Mouse (Mus musculus): ENCODE measurements around the gene Sumo1. TPM values are rescaled to one million over a fixed set of nuclear protein-coding genes. Genes with fewer than 3 reads are reported as not detected.

The Sumo1 gene
- polyA plus RNA-seq (2015; fragmentation: Nextera tagmentation; extraction: Ambion mirVana) = 402 and 414 TPM in 2 replicates

DNA sequence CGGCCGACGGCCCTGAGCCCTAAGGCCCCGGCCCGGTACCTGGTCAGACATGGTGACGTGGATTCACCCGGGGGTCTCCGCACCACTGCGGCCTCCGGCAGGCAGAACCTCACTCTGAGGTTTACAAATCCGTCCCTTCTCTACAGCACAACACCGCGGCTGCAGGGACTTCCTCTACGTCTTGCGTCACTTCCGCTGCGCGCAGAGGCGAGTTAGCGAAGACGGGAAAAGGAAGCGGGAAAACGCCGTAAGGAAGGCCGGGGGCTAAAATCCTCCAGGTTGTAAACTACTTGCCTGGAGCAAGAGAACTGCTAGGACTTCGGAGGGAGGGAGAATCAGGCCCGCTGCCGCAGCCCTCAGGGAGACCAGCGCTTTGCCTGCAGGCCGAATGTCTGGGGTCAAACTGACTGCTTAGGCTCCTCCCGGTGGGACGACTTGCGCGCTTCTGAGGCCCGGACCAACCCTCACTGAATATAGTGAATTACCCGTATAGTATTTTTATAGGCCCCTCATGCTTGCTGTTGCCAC, at the start of gene Sumo1:
Gene Sumo1, minus strand, starts transcription at position 194 of the 528 bp plus-strand sequence.
- WGBS = under 1% methylated on average over 36 of the region's 36 CpGs
- no peaks in the 10 kb centered on the region for H3K27me3 ChIP-seq
- no peaks in the 10 kb centered on the region for H3K9me3 ChIP-seq
- peak; percentile 97 for ATAC-seq (ENCODE audit: low read depth)
- peaks cover 29% of the 10 kb centered on the region for H3K4me1 ChIP-seq (replicated peaks)
- peak within 1 kb of the TSS; percentile 91 for H3K27ac ChIP-seq (replicated peaks)
- peak within 1 kb of the TSS; percentile 99 for H3K4me3 ChIP-seq
- H3K36me3 ChIP-seq = no peaks in the 10 kb centered on the region
- peak within 1 kb of the TSS; percentile 87 for H3K4me2 ChIP-seq
- H3K9ac ChIP-seq = peak within 1 kb of the TSS; percentile 99

DNA sequence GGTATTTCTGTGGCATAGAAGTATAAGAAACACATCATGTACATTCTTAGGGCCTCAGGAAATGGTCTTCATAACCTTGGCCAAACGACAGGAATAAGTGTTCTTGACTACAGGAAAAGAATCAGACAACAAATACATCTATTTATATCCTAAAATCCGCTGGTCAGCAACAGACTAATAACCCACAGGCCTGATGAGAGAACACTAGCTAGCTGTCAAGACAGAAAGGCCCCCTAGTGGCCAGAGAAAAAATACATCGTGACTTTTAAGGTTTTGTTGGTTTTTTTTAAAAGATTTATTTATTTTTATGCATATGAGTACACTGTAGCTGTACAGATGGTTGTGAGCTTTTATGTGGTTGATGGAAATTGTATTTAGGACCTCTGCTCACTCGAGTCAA, 49.3 kb upstream of the Sumo1 start:
- no peak for ATAC-seq (ENCODE audit: low read depth)
- Histone ChIP-seq H3K9ac (no peak overlapping the region), H3K9me3 (no peaks in the 10 kb centered on the region), H3K27ac (replicated peaks) (no peak overlapping the region), H3K27me3 (no peaks in the 10 kb centered on the region), H3K4me1 (replicated peaks) (no peaks in the 10 kb centered on the region), H3K4me3 (no peak overlapping the region), H3K4me2 (no peak overlapping the region), H3K36me3 (peaks cover 44% of the 10 kb centered on the region)
- 62% methylated on average over 4 of the region's 4 CpGs for WGBS

DNA sequence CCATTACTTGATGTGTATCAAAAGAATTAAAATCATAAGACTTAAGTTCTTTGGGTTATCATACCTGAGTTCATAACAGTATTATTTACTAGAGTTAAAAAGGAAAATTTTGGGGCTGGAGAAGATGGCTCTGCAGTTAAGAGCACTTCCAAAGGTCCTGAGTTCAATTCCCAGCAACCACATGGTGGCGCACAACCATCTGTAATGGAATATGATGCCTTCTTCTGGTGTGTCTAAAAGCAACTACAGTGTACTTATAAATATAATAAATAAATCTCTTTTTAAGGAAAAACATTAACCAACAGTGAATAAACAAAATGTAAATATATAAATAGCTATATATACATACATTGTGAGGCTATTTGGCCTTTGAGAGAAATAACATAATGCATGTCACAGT, 31.1 kb upstream of the Sumo1 start:
- no peak overlapping the region for H3K9ac ChIP-seq
- H3K27me3 ChIP-seq = no peaks in the 10 kb centered on the region
- H3K36me3 ChIP-seq = peaks cover 78% of the 10 kb centered on the region
- WGBS = 98% methylated on average over 1 of the region's 1 CpGs
- H3K4me3 ChIP-seq = no peak overlapping the region
- ATAC-seq (ENCODE audit: low read depth) = no peak
- no peaks in the 10 kb centered on the region for H3K4me1 ChIP-seq (replicated peaks)
- no peaks in the 10 kb centered on the region for H3K9me3 ChIP-seq
- H3K27ac ChIP-seq (replicated peaks) = no peak overlapping the region
- H3K4me2 ChIP-seq = no peak overlapping the region

DNA sequence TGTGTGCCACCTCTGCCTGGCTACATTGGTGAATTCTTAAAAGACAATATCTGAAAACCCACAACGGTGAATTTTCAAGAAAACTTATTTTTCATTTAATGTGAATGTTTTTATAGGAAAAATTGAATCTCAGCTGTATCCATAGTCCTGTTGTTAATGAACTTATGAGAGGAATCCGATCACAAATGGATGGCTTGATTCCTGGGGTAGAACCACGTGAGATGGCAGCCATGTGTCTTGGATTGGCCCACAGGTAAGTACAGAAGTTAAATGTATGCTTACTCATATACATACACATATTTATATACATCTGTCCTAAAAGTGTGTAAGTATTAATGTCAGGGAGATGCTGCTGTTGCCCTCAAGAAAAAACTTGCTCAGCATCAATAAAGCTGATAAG, 27.6 kb upstream of the Sumo1 start:
- H3K4me1 ChIP-seq (replicated peaks) = no peaks in the 10 kb centered on the region
- H3K4me2 ChIP-seq = no peak overlapping the region
- H3K27me3 ChIP-seq = no peaks in the 10 kb centered on the region
- WGBS = 96% methylated on average over 3 of the region's 3 CpGs
- no peak overlapping the region for H3K9ac ChIP-seq
- no peaks in the 10 kb centered on the region for H3K9me3 ChIP-seq
- no peak overlapping the region for H3K4me3 ChIP-seq
- no peak overlapping the region for H3K27ac ChIP-seq (replicated peaks)
- ATAC-seq (ENCODE audit: low read depth) = no peak
- H3K36me3 ChIP-seq = peaks cover 80% of the 10 kb centered on the region

DNA sequence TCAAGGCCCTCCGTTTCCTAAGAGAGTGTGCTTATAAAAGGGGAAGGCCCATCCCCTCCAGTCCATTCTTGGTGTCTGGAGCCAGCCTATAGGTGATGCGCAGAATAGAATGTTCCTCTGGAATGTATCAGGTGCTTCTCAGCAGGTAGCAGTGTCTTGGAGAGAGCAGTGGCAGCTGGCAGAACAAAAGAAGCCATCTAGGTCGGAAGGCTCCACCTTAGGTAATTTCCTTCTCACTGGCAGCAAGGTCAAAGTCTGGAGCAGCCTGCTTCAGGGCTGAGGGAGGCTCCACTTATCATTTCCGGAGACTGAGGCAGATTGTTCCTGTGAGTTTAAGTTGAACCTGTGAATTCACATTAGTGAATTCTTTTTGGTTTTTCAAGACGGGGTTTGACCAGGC, 27.1 kb upstream of the Sumo1 start:
- H3K27ac ChIP-seq (replicated peaks) = no peak overlapping the region
- H3K9me3 ChIP-seq = no peaks in the 10 kb centered on the region
- 87% methylated on average over 5 of the region's 5 CpGs for WGBS
- H3K4me2 ChIP-seq = no peak overlapping the region
- H3K9ac ChIP-seq = no peak overlapping the region
- peaks cover 82% of the 10 kb centered on the region for H3K36me3 ChIP-seq
- no peaks in the 10 kb centered on the region for H3K27me3 ChIP-seq
- no peak overlapping the region for H3K4me3 ChIP-seq
- no peaks in the 10 kb centered on the region for H3K4me1 ChIP-seq (replicated peaks)
- ATAC-seq (ENCODE audit: low read depth) = no peak

DNA sequence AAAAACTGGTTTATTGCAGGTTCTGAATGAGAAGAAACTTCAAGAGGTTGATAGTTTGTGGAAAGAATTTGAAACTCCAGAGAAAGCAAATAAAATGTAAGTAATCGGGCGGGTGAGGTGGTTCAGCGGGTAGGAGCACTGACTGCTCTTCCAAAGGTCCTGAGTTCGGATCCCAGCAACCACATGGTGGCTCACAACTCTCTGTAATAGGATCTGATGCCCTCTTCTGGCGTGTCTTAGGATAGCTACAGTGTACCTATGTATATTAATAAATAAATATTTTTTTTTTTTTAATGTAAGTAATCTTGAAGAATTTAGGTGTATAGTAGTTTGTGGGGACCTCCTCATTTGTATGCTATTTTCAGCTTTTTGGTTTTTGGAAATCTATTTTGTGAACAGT, 19.8 kb upstream of the Sumo1 start:
- no peak overlapping the region for H3K27ac ChIP-seq (replicated peaks)
- H3K4me1 ChIP-seq (replicated peaks) = peaks cover 22% of the 10 kb centered on the region
- WGBS = 92% methylated on average over 5 of the region's 5 CpGs
- no peaks in the 10 kb centered on the region for H3K27me3 ChIP-seq
- no peaks in the 10 kb centered on the region for H3K9me3 ChIP-seq
- no peak overlapping the region for H3K4me2 ChIP-seq
- no peak overlapping the region for H3K4me3 ChIP-seq
- H3K9ac ChIP-seq = no peak overlapping the region
- no peak for ATAC-seq (ENCODE audit: low read depth)
- H3K36me3 ChIP-seq = peaks cover 40% of the 10 kb centered on the region

DNA sequence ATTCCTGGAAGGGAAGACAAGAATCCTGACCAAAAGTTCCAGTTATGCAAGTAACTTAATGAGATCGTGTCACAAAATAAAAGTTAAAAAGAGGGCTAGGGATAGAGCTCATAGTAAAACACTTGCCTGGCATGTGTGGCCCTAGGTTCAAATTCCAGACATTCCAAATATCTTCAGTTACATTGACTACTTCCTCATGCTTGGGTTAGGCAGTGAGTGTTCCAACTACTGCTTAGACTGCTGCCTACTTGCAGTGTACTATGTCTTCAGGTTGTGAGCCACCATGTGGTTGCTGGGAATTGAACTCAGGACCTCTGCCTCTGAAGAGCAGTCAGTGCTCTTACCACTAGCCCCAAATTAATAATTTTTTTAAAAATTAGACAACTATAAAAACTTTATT, 16.9 kb upstream of the Sumo1 start:
- no peak overlapping the region for H3K27ac ChIP-seq (replicated peaks)
- 76% methylated on average over 1 of the region's 1 CpGs for WGBS
- peaks cover 11% of the 10 kb centered on the region for H3K27me3 ChIP-seq
- no peak overlapping the region for H3K4me3 ChIP-seq
- H3K4me2 ChIP-seq = no peak overlapping the region
- H3K36me3 ChIP-seq = peaks cover 16% of the 10 kb centered on the region
- ATAC-seq (ENCODE audit: low read depth) = no peak
- peaks cover 23% of the 10 kb centered on the region for H3K4me1 ChIP-seq (replicated peaks)
- H3K9ac ChIP-seq = no peak overlapping the region
- H3K9me3 ChIP-seq = no peaks in the 10 kb centered on the region

DNA sequence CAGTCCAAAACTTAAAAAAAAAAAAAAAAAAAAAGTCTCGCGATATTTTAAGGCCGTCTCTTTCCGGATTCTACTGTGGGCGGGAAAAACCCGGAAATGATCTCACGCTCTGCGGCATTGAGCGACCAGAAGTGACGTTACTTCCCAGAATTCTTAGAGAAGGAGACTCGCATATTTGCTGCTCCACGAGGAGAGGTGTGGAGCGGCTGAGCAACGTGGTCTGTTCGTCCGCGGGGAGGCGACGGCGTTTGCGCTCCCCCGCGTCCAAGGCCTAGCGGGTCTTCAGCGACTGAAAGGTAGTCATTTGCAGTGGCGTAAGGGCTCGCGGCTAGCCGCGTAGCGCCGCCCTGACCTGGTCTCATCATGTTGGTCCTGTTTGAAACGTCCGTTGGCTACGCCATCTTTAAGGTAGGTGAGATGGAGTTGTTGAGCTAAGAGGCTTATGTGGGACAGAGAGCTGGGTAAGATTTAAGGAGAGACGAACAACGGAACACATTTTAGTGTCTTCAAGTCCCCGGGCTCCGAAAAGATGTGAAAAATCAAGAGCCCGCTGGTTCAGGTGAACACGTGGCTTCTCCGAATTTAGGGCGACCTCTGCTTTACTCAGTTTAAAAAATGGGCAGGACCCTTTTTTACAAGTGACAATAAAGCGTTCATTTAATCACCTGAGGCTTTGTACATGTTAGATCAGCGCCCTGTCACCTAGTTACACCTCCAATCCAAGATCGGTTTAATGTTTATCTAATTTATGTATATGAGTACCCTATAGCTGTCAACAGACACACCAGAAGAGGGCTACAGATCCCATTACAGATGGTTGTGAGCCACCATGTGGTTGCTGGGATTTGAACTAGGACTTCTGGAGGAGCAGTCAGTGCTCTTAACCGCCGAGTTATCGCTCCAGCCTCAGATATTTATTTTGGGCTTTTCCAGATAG, 14.5 kb upstream of the Sumo1 start, which contains the start of gene Nop58:
Gene Nop58, plus strand, starts transcription at position 153 of the 937 bp plus-strand sequence.
- no peaks in the 10 kb centered on the region for H3K9me3 ChIP-seq
- H3K27me3 ChIP-seq = peaks cover 23% of the 10 kb centered on the region
- H3K36me3 ChIP-seq = 0 out of 2 replicates have a peak, but pooled peaks cover 7% of the 10 kb centered on the region
- H3K4me1 ChIP-seq (replicated peaks) = peaks cover 23% of the 10 kb centered on the region
- peak; percentile 99 for ATAC-seq (ENCODE audit: low read depth)
- peak within 1 kb of the TSS; percentile 76 for H3K4me3 ChIP-seq
- under 1% methylated on average over 49 of the region's 49 CpGs for WGBS
- H3K4me2 ChIP-seq = peak within 1 kb of the TSS; percentile 98
- H3K9ac ChIP-seq = peak within 1 kb of the TSS; percentile 80
- H3K27ac ChIP-seq (replicated peaks) = peak within 1 kb of the TSS; percentile 80

DNA sequence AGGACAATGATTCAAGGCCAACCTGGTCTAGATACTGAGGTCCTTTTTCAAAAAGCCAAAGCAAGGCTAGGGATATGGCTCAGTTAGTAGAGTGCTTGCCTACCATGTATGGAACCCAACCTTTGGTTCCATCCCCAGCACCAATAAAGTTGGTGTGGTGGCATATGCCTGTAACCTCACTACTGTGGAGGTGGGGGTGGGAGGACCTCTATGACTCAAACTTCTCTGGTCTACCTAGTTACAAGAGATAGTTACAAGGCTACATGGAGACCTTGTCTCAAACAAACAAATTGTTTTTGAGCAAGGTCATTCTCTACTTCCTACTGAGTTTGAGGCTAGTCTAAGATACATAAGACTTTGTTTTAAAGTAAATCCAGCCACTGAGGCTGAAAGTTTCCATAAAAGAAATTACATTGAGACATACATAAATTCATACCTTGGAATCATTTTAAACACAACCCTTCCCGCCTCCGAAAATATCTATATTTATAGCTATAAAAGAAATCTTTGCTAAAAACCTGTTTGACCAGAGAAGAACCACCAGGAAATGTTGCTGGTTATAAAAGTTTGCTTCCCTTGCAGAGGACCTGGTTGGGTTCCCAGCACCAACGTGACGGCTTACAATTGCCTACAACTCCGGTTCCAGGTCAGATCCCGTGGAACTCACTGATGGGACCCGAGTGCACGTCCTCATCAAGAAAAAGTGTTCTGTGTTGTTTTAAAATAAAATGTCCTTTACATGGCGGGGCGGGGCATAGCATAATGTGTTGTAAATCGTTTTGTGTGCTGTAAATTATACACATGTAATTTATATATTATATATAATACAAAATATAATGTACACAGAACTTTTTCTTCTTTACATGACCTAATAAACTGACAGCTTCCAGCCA, 13.5 kb upstream of the Sumo1 start:
- Histone ChIP-seq H3K4me1 (replicated peaks) (peaks cover 23% of the 10 kb centered on the region), H3K4me2 (peak overlapping the region; percentile 98), H3K9me3 (no peaks in the 10 kb centered on the region), H3K36me3 (no peaks in the 10 kb centered on the region), H3K27me3 (peaks cover 23% of the 10 kb centered on the region), H3K9ac (peak overlapping the region; percentile 56; the same call in 1 of the 2 replicates), H3K27ac (replicated peaks) (no peak overlapping the region), H3K4me3 (peak overlapping the region; percentile 76)
- 13% methylated on average over 11 of the region's 11 CpGs for WGBS
- ATAC-seq (ENCODE audit: low read depth) = peak; percentile 37

DNA sequence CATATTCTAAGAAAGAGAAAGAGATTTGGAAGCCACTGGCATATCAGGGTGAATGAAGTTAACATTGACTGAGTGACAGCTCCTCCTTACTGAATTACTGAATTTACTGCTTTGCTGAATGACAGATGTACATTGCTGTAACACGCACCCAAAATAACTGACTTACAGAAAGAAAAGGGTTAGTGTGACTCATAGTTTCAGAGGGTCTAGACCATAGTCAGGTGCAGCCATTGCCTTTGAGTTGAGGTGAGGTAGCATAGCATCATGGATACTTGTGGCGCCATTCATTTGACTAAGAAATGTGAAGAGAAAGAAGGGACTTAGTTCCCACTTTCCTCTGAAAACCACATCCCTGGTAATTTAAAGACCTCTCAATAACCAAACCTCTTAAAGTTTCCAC, 3.0 kb upstream of the Sumo1 start:
- WGBS = 97% methylated on average over 2 of the region's 2 CpGs
- ATAC-seq (ENCODE audit: low read depth) = no peak
- Histone ChIP-seq H3K4me2 (no peak overlapping the region), H3K9ac (no peak overlapping the region), H3K4me1 (replicated peaks) (peaks cover 19% of the 10 kb centered on the region), H3K36me3 (no peaks in the 10 kb centered on the region), H3K27me3 (no peaks in the 10 kb centered on the region; the same call in 1 of the 2 replicates), H3K4me3 (no peak overlapping the region), H3K27ac (replicated peaks) (no peak overlapping the region), H3K9me3 (no peaks in the 10 kb centered on the region)

DNA sequence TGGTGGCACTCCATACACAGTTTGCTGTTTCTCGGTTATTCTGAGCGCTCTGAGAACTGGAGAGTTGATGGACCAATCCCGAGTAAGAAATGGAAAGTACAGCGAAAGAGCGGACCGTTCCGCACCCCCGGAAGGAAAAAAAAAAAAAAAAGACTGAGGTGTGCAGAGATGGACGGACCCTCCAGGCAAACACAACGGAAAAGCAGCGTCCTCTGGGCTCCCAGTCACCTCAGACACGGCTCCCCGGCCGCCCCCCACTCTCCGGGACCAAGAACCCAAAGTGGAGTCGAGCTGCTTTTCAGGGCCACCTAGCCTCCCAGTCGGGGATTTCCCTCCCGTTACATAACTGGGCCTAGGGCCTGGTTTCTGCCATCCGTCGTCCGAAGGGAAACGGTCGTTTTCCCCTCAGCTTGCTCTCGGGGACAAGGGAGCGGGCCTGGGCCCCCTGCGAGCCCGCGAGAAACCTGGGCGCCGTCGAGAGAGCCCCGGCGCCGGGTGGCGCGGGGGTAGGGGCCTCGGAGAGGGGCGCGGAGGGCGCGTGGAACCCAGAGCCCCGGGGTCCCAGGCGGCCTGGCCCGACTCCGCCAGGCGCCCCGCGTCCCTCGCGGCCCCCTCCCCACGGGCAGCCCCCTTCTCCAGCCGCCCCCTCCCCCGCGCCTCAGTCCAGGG, 538 bp downstream of the Sumo1 start:
- no peaks in the 10 kb centered on the region for H3K36me3 ChIP-seq
- ATAC-seq (ENCODE audit: low read depth) = no peak; the same call in 1 of the 2 replicates
- WGBS = under 1% methylated on average over 44 of the region's 54 CpGs
- peak overlapping the region; percentile 91 for H3K27ac ChIP-seq (replicated peaks)
- H3K9me3 ChIP-seq = no peaks in the 10 kb centered on the region
- H3K4me2 ChIP-seq = peak overlapping the region; percentile 87
- H3K4me3 ChIP-seq = peak overlapping the region; percentile 99
- peaks cover 31% of the 10 kb centered on the region for H3K4me1 ChIP-seq (replicated peaks)
- no peaks in the 10 kb centered on the region for H3K27me3 ChIP-seq
- peak overlapping the region; percentile 99 for H3K9ac ChIP-seq
